Comparison of ENCODE assay signal across 8 mouse cellular contexts in genomic region chr1:91458223-91458861, GRCm38 (mm10). TPM values are rescaled to one million over a fixed set of nuclear protein-coding genes. Genes with fewer than 3 reads are reported as not detected.
DNase-seq lines count a peak whose midpoint lies in the region; ATAC-seq and TF ChIP-seq lines count a peak whose summit lies in the region.

No protein-coding gene starts in this region.

- POLR2A ChIA-PET in Patski (lab: Charles Lee): interaction anchor here (0.6 to 1.0 kb wide), 2 partner anchors 24 to 44 kb away, joined by 3 read pairs; partner anchors contain the start of gene Hes6

- H3K36me3 ChIP-seq in C2C12 (ENCODE audit: control insufficient read depth, insufficient read depth): no peaks in the 10 kb centered on the region
- no peaks in the 10 kb centered on the region for H3K36me3 ChIP-seq in embryonic facial prominence, embryonic 14.5 days (ENCODE audit: control insufficient read depth, insufficient read depth, low read length)
- H3K36me3 ChIP-seq in heart, embryonic 16.5 days (ENCODE audit: control insufficient read depth, insufficient read depth): no peaks in the 10 kb centered on the region
- H3K36me3 ChIP-seq in lung, embryonic 14.5 days (ENCODE audit: insufficient read depth): no peaks in the 10 kb centered on the region

- CTCF ChIA-PET in Patski (lab: Charles Lee): interaction anchor here (1.7 to 5.7 kb wide), 4 partner anchors 14 to 33 kb away, joined by 6 to 31 read pairs (median 18); no protein-coding TSS in a partner anchor

- 11% methylated on average over 8 of the region's 8 CpGs for WGBS in embryonic facial prominence, embryonic 14.5 days
- WGBS in heart, embryonic 16.5 days: 7% methylated on average over 8 of the region's 8 CpGs
- WGBS in lung, embryonic 14.5 days: 7% methylated on average over 8 of the region's 8 CpGs

- in situ Hi-C loops in Patski (cut with MboI; ENCODE audit: low pct_unique_long_range_greater_than_20kb): no loop called here

- H3K9ac ChIP-seq in embryonic facial prominence, embryonic 14.5 days (ENCODE audit: low read depth, low read length): peak overlapping the region; percentile 76
- peak overlapping the region; percentile 83 for H3K9ac ChIP-seq in heart, embryonic 16.5 days (ENCODE audit: low read length)
- H3K9ac ChIP-seq in lung, embryonic 14.5 days: peak overlapping the region; percentile 69

- DNase-seq in Patski (ENCODE audit: low read depth, low spot score): no peak
- peak; percentile 91 for DNase-seq in embryonic facial prominence, embryonic 14.5 days (ENCODE audit: low spot score)
- DNase-seq in kidney, postnatal 36 days: peak; percentile 59 to 63
- peak; percentile 85 for DNase-seq in lung, embryonic 14.5 days
- peak; percentile 76 to 77 for DNase-seq in right cerebral cortex, adult 2 months (ENCODE audit: low spot score in 2 of 2)
- no peak for DNase-seq in natural killer cell, adult 2 months (ENCODE audit: low spot score in 2 of 2)

- TF ChIP-seq CTCF in C2C12 (IDR thresholded peaks at IDR 0.05; ENCODE audit: control insufficient read depth, insufficient read depth, insufficient read length) (no peak), Patski (IDR thresholded peaks at IDR 0.05) (no peak)
- peak; percentile 30; the same call in 1 of the 2 replicates for TF ChIP-seq CTCF in lung, embryonic 14.5 days (IDR thresholded peaks at IDR 0.05; ENCODE audit: low read depth)

- no peaks in the 10 kb centered on the region for H3K79me2 ChIP-seq in C2C12 (ENCODE audit: control insufficient read depth, insufficient read depth)

- H3K4me2 ChIP-seq in embryonic facial prominence, embryonic 14.5 days (ENCODE audit: low read depth, low read length): peak overlapping the region; percentile 89
- H3K4me2 ChIP-seq in heart, embryonic 16.5 days (ENCODE audit: low read depth, low read length): peak overlapping the region; percentile 84
- peak overlapping the region; percentile 89 for H3K4me2 ChIP-seq in lung, embryonic 14.5 days

- H3K79me3 ChIP-seq in C2C12 (ENCODE audit: low read depth): peaks cover 2% of the 10 kb centered on the region

- H3ac ChIP-seq in C2C12 (ENCODE audit: control insufficient read depth, insufficient read length, low read depth): peak overlapping the region; percentile 58

- H3K4me1 ChIP-seq in embryonic facial prominence, embryonic 14.5 days (ENCODE audit: control insufficient read depth, insufficient read depth, low read length): peaks cover 32% of the 10 kb centered on the region
- H3K4me1 ChIP-seq in heart, embryonic 16.5 days (ENCODE audit: control insufficient read depth, insufficient read depth, low read length): peaks cover 51% of the 10 kb centered on the region
- H3K4me1 ChIP-seq in lung, embryonic 14.5 days (ENCODE audit: insufficient read depth): peaks cover 38% of the 10 kb centered on the region

- peak overlapping the region; percentile 63 for H3K27ac ChIP-seq in embryonic facial prominence, embryonic 14.5 days (replicated peaks; ENCODE audit: low read depth, low read length)
- H3K27ac ChIP-seq in heart, embryonic 16.5 days (ENCODE audit: low read length): peak overlapping the region; percentile 81
- peak overlapping the region; percentile 97 for H3K27ac ChIP-seq in lung, embryonic 14.5 days (ENCODE audit: low read depth)

- no peaks in the 10 kb centered on the region for H3K27me3 ChIP-seq in C2C12 (ENCODE audit: control insufficient read depth, insufficient read depth, insufficient read length)
- no peaks in the 10 kb centered on the region for H3K27me3 ChIP-seq in Patski
- H3K27me3 ChIP-seq in embryonic facial prominence, embryonic 14.5 days (replicated peaks; ENCODE audit: control insufficient read depth, insufficient read depth, low read length): no peaks in the 10 kb centered on the region
- no peaks in the 10 kb centered on the region for H3K27me3 ChIP-seq in heart, embryonic 16.5 days (ENCODE audit: control insufficient read depth, insufficient read depth, low read length)
- H3K27me3 ChIP-seq in lung, embryonic 14.5 days (ENCODE audit: insufficient read depth, low read length): no peaks in the 10 kb centered on the region

- peak; percentile 57 for ATAC-seq in Patski
- peak; percentile 1; the same call in 1 of the 2 replicates for ATAC-seq in embryonic facial prominence, embryonic 14.5 days (ENCODE audit: low read depth)
- ATAC-seq in heart, embryonic 16.5 days (replicated peaks; ENCODE audit: extremely low read depth, insufficient read depth, low FRiP score): 0 out of 2 replicates have a peak, but pooled peaks have one; percentile 2
- ATAC-seq in lung, embryonic 14.5 days (ENCODE audit: insufficient read depth): peak; percentile 26

- H3K9me3 ChIP-seq in embryonic facial prominence, embryonic 14.5 days (ENCODE audit: control insufficient read depth, low read length): no peaks in the 10 kb centered on the region
- no peaks in the 10 kb centered on the region for H3K9me3 ChIP-seq in heart, embryonic 16.5 days (replicated peaks; ENCODE audit: control insufficient read depth, low read length)
- no peaks in the 10 kb centered on the region for H3K9me3 ChIP-seq in lung, embryonic 14.5 days (ENCODE audit: low read depth, low read length)

- peak overlapping the region; percentile 44 for H3K4me3 ChIP-seq in C2C12 (ENCODE audit: insufficient read depth, poor library complexity, severe bottlenecking)
- H3K4me3 ChIP-seq in embryonic facial prominence, embryonic 14.5 days (ENCODE audit: low read depth, low read length): peak overlapping the region; percentile 78
- peak overlapping the region; percentile 88 for H3K4me3 ChIP-seq in heart, embryonic 16.5 days (ENCODE audit: low read length)
- peak overlapping the region; percentile 70 for H3K4me3 ChIP-seq in lung, embryonic 14.5 days (ENCODE audit: low read depth, low read length)

TF ChIP-seq in C2C12, 6 proteins besides CTCF, POLR2A, EP300 and RAD21:
- TF ChIP-seq MAX (IDR thresholded peaks at IDR 0.05) (no peak), MYOG (IDR thresholded peaks at IDR 0.05; ENCODE audit: control insufficient read depth, extremely low read depth, insufficient read length) (no peak), CEBPB (IDR thresholded peaks at IDR 0.05; ENCODE audit: low read depth) (no peak), FOSL1 (IDR thresholded peaks at IDR 0.05; ENCODE audit: insufficient read depth, low read length, poor library complexity, severe bottlenecking) (no peak), MYOD1 (IDR thresholded peaks at IDR 0.05; ENCODE audit: control insufficient read depth, insufficient read length, low read depth) (no peak), USF1 (IDR thresholded peaks at IDR 0.05; ENCODE audit: low read depth) (no peak)

RNA-seq across cellular contexts. Expression of gene Per2, which starts 0.8 kb away (rescaled TPM):
- 0.96 TPM for polyA plus RNA-seq in C2C12 (2012; fragmentation: generic; extraction: Trizol)
- polyA plus RNA-seq in Patski (2021): 9.7 TPM
- 3.9 and 4.7 TPM in 2 replicates for polyA plus RNA-seq in embryonic facial prominence, embryonic 14.5 days (2014; fragmentation: Nextera tagmentation; extraction: Ambion mirVana)
- polyA plus RNA-seq in heart, embryonic 16.5 days (2015; fragmentation: Nextera tagmentation; extraction: Ambion mirVana): 4.9 and 6.2 TPM in 2 replicates
- 6.6 and 8.3 TPM in 2 replicates for polyA plus RNA-seq in lung, embryonic 14.5 days (2014; fragmentation: Nextera tagmentation; extraction: Ambion mirVana)

RNA-seq across cellular contexts. Expression of gene Traf3ip1, which starts 36.1 kb away (rescaled TPM):
- polyA plus RNA-seq in C2C12 (2012; fragmentation: generic; extraction: Trizol): 6.0 TPM
- 19.0 TPM for polyA plus RNA-seq in Patski (2021)
- 5.5 and 6.8 TPM in 2 replicates for polyA plus RNA-seq in embryonic facial prominence, embryonic 14.5 days (2014; fragmentation: Nextera tagmentation; extraction: Ambion mirVana)
- polyA plus RNA-seq in heart, embryonic 16.5 days (2015; fragmentation: Nextera tagmentation; extraction: Ambion mirVana): 5.5 and 5.7 TPM in 2 replicates
- 6.9 and 8.0 TPM in 2 replicates for polyA plus RNA-seq in lung, embryonic 14.5 days (2014; fragmentation: Nextera tagmentation; extraction: Ambion mirVana)

RNA-seq across cellular contexts. Expression of gene Hes6, which starts 44.5 kb away (rescaled TPM):
- polyA plus RNA-seq in C2C12 (2012; fragmentation: generic; extraction: Trizol) (87.2 TPM), Patski (2021) (52.9 TPM)
- polyA plus RNA-seq in embryonic facial prominence, embryonic 14.5 days (2014; fragmentation: Nextera tagmentation; extraction: Ambion mirVana): 106 and 114 TPM in 2 replicates
- 105 and 117 TPM in 2 replicates for polyA plus RNA-seq in heart, embryonic 16.5 days (2015; fragmentation: Nextera tagmentation; extraction: Ambion mirVana)
- 53.7 and 56.4 TPM in 2 replicates for polyA plus RNA-seq in lung, embryonic 14.5 days (2014; fragmentation: Nextera tagmentation; extraction: Ambion mirVana)

RNA-seq across cellular contexts. Expression of gene Ilkap, which starts 59.7 kb away (rescaled TPM):
- polyA plus RNA-seq in C2C12 (2012; fragmentation: generic; extraction: Trizol): 77.6 TPM
- 82.4 TPM for polyA plus RNA-seq in Patski (2021)
- polyA plus RNA-seq in embryonic facial prominence, embryonic 14.5 days (2014; fragmentation: Nextera tagmentation; extraction: Ambion mirVana): 138 and 146 TPM in 2 replicates
- polyA plus RNA-seq in heart, embryonic 16.5 days (2015; fragmentation: Nextera tagmentation; extraction: Ambion mirVana): 112 and 113 TPM in 2 replicates
- polyA plus RNA-seq in lung, embryonic 14.5 days (2014; fragmentation: Nextera tagmentation; extraction: Ambion mirVana): 140 and 144 TPM in 2 replicates

Comparison
In these comparisons a context has a peak if more than half of its experiments do, and no peak if none do; other contexts are left out.
1. ATAC-seq: peak in every context shown above with its lines; median percentile 57 in Patski; 26 in lung, embryonic 14.5 days; 2 in heart, embryonic 16.5 days; 1 in embryonic facial prominence, embryonic 14.5 days.
2. DNase-seq: peak in embryonic facial prominence, embryonic 14.5 days (single experiment), kidney, postnatal 36 days (2 of 2), lung, embryonic 14.5 days (single experiment) and right cerebral cortex, adult 2 months (2 of 2); none in Patski (single experiment) and natural killer cell, adult 2 months (0 of 2).
3. Peak in every context shown above with its lines, with median percentiles within 50 percentile points of each other: H3K4me3 ChIP-seq, H3K27ac ChIP-seq, H3K4me2 ChIP-seq and H3K9ac ChIP-seq.